Mouse (Mus musculus) heart, postnatal 0 days (tissue): ENCODE results near the gene Cnih3.

Source experiments
- CTCF ChIP-seq: IDR thresholded peaks from 2 replicates; pipeline ENCODE4 v1.5.1; 2016; ENCODE audit warnings: antibody characterized with exemption, control low read depth, low read depth
- EP300 ChIP-seq: IDR thresholded peaks from 2 replicates; pipeline ENCODE4 v1.6.1; 2016; ENCODE audit warnings: antibody characterized with exemption, low read depth

DNA sequence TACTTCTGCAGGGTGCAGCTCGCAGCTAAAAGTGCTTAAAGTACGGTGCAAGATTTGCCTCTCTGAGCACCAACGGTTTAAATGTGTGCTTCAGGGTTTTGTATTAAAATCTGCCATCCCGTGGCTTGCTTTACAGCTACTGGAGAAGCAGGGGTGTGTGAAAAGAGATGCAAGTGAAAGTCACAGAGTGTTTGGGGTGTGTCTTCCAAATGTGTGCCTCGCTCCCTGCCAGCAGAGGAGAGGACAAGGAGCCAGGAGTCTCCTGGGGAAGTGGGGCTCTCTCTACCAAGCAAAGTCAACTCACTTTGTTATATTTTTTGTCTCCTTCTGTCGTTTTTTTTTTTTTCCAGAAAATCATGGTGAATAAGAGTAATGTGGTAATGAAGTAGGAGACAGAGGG lies 124.1 kb downstream of the Cnih3 start:
- no peak for TF ChIP-seq CTCF
- TF ChIP-seq EP300 = no peak
